Mouse (Mus musculus) E14TG2a.4 (cell line): Measurements from ENCODE around the gene Eri3.

ENCODE experiments used
- CTCF ChIP-seq: conservative IDR thresholded peaks from 2 replicates; pipeline ENCODE4 v1.5.1; 2014; ENCODE audit warnings: low read length
- NANOG ChIP-seq: IDR thresholded peaks from 2 replicates; pipeline ENCODE4 v1.6.1; 2014; ENCODE audit warnings: borderline replicate concordance, low read length, mixed read lengths

DNA sequence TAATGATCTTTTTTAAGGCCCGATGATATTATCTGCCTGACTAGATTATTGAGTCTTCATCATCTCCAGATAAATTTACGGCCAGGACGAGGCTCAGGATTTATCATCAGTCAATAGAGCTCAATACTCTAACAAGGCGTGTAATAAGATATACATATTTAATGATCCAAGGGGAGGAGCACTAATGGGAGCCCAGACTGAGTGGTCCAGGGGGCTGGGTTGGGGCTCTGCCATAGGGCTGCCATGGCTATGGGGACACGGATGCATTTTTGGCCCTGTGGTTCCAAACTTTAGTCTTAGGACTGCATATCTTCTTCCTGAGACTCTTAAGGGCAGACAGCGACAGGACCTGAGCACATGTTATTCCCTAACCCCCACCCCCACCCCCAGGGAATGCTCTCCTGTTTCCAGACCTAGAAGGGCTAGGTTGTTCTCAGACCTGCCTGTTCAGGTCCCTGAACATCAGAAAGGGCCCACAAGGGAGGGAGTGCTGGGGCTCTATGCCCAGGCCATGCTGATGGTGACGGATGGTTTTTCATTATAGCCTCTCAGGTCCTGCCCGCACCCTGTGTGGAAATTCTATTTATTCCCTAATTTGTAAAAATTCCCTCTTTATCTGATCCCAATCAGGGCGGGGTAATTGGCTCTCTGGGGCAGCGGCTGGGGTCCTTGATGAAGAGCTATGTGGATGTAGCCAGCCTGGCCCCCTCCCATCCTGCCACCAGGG lies 114.4 kb downstream of the Eri3 start:
- TF ChIP-seq CTCF: no peak
- TF ChIP-seq NANOG: no peak
